Mouse (Mus musculus) embryo, embryonic 10 days (tissue): Measurements from ENCODE around the gene Sh3d21.

Experiments
- DNase-seq: peaks from one replicate; pipeline ENCODE4 v3.0.0-alpha.2; 2015; ENCODE audit warnings: low spot score

The Sh3d21 gene

DNA sequence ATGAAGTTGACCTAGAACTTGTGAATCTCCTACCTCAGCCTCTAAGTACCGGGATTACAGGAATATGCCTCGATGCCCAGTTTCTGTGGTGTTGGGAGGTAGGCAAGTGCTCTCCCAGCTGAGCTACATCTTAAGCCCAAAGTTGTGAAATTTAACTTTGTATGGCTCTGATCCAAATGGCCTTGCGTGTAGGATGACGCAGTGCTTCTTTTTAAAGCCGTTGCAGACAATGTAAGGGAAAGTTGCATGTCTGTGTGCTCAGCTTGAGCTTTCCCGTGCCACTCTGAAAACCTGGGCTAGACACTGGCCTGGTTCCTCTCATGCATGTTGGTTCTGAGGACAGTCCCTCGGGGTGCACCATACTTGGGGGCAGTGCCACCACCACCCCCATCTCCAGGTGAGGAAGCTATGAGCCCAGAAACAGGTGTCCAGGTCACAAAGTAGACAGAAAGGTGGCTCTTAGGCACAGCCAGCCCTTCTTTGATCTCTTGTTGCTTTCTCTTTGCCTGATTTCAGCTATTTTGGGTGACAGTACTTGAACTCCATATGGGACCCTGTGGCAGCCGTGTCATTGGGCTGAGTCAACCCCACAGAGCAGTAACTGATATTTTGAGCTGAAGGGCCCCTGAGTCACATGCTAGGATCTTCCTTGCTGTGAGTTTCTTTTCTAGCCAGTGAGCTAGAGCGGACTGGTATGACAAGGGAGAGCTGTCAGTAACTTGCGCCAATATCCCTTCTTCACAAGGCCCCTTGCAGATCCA is 53.5 kb downstream of the Sh3d21 start:
- no peak for DNase-seq

- DNase-seq = no peak
Observed at GRCm38 (mm10) chr4:126108061-126108740, 55.1 kb downstream of the Sh3d21 start.

DNA sequence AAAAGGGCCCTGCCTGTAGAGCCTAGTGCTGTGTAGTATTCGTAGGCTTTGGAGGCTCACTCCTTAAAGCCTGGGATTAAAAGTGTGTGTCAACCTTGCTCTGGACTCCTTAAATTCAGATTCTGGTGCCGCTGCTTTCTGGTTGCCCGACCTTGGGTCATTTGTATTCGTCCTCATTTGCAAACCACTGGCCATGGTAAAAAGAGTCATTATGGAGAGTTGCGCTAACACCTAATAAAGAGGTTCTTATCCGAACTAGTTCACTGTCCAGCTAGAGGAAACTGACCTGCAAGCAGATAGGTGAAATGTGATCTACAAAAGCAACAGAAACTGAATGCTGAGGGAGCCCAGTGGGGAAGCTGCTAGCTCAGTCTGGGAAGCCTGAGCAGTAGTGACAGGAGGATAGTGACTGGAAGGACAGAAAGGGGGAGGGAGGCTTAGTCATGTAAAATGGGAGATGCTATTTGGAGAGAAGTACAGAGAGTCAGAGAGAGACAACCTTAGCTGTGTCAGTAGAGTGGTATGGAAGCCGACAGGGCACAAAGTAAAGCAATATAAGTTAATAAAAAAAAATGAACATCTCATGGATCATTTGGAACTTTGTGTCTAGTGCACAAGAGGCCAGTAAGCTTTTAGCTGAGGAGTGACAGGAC is 58.0 kb downstream of the Sh3d21 start:
- DNase-seq = no peak

DNA sequence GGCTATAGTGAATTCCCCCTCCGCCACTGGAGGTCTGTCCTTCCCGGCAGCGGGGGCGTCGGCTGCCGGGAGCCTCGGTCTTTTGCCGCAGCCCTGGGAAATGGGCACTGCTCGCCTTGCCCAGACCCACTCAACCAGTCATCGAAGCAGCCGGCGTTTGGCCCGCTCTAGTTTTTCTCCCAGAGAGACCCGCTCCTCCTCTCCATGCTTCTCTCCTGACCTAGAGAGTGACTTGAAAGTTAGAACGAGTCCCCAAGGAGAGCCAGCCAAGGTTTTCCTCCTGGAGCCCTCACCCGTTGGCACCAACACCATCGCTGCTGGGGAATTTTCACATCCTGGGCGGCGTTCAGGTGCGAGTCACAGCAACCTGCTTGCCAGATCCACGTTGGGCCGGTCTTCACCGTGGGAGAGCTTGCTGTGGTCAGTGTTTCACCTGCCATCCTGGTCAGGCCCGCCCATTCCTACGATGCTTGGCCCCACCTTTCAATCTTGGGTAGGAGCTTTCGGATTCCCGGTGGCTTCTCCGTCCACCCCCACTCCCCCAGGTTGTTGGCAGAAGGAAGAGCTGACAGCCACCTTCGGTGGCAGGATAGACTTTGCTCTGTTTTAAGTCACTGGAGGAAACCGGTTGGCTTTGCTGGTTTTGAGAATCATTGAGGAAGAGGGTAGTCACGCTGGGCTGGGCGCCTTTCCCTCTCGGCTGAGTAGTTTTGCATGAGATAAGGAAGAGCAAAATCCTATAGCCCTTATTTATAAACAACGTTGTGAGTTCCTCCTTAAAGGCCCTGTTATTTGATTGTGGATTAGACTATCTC is 58.8 kb downstream of the Sh3d21 start:
- no peak for DNase-seq

DNA sequence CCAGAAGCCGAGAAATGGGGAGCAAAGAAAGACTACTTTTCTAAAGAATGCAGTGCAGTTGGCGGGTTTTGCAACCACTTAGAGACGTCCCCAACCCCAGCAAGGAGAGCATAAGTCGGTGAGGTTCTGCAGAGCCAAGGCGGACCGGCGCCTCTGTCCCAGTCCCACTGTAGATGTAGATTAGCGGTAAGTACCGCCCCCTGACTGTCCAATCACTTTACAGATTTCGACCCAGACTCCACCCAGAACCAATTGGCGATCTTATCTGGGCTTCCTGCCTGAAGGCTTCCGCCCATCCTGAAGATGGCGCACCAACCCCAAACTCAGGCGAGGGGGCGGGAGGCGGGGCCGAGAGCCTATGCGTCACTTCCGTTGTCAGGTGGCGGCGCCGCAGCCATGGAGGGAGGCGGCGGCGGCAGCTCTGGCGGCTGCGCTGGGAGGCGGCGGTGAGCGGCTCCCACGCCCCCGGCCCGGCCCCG is 59.7 kb downstream of the Sh3d21 start, which contains the start of gene Stk40:
Stk40 (plus strand) TSS at position 368 of the 479 bp plus-strand sequence.
- peak; percentile 98 for DNase-seq

GRCm38 (mm10) chr4:126103057-126103581 is 60.2 kb downstream of the Sh3d21 start:
- peak; percentile 84 for DNase-seq

DNA sequence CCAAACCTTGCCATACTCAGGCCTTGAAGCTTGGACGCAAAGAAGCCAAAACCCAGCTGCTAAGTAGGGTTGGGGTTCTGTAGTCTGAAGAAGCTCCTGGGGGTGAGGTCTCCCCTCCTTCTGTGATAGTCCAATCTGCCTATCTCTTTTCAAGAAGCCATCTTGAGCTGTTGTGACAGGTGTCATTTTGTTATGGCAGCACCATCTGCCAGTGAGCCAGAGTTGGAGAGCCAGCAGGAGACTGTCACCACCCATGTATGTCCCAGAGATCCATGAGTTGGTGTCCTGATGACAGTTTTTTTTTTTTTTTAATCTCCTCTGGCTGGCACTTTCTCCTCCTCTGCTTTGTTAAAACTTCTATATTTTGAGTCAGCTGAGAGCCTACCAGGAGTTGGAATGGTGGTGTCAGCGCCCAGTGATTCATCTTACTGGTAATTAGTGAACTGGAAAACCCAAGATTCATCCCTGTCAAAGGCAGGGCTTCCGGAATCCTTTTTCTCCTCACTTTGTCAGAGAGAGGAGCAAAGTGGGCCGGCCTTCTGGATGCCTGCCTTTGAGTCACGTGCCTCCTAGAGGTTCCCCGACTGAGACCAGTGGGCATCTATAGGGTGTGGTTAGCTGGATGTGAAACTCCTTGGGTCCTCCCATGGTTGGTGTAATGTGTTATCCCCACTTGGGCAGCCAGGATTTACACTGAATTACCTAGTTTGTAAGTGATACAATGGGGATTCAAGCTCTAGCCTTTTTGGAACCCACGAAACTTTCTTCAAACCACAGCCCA is 61.0 kb downstream of the Sh3d21 start:
- peak; percentile 32 for DNase-seq

- DNase-seq = no peak
Observed at GRCm38 (mm10) chr4:126100764-126101163, 62.5 kb downstream of the Sh3d21 start.
